Mouse (Mus musculus) v-Abl transformed pro-B cells (cell line): ENCODE measurements around the gene Nmur1.
"Not testable (repeated sequence)": the region's sequence is repeated elsewhere in the genome, so short reads cannot be mapped to it uniquely, and the experiment has no call there.

Source experiments
- in situ Hi-C, 2 experiments: fragments of 400-800 bp; cut with MboI; formaldehyde crosslinking; loops; one replicate each; pipeline ENCODE4 v1.15.1; 2025; ENCODE audit not compliant: unreplicated experiment in 2 of 2

Nmur1 gene

GRCm38 (mm10) chr1:86426128-86426527 lies at the start of gene Nmur1, which contains the start of gene Tex44:
Gene Nmur1 (minus strand): TSS chr1:86426228.
Gene Tex44 (plus strand): TSS chr1:86426329.
- in situ Hi-C loops = loop anchor here in 1 of 2 experiments (25.0 kb wide), 1 partner anchor 611 kb away; no protein-coding TSS in a partner anchor

- in situ Hi-C loops = no loop called here
Measured at GRCm38 (mm10) chr1:86473109-86473760, 47.2 kb upstream of the Nmur1 start.

- in situ Hi-C loops = no loop called here
Measured at GRCm38 (mm10) chr1:86472197-86472952, 46.3 kb upstream of the Nmur1 start.

GRCm38 (mm10) chr1:86471504-86471961 lies 45.5 kb upstream of the Nmur1 start:
- in situ Hi-C loops = not testable (repeated sequence)

GRCm38 (mm10) chr1:86470519-86471181 lies 44.6 kb upstream of the Nmur1 start:
- in situ Hi-C loops = no loop called here

- in situ Hi-C loops = no loop called here
Measured at GRCm38 (mm10) chr1:86469876-86470275, 43.8 kb upstream of the Nmur1 start.

GRCm38 (mm10) chr1:86467416-86467815 lies 41.4 kb upstream of the Nmur1 start:
- in situ Hi-C loops = no loop called here

- in situ Hi-C loops = no loop called here
Measured at GRCm38 (mm10) chr1:86464875-86465224, 38.8 kb upstream of the Nmur1 start.

GRCm38 (mm10) chr1:86464223-86464874 lies 38.3 kb upstream of the Nmur1 start:
- in situ Hi-C loops = no loop called here

GRCm38 (mm10) chr1:86459371-86459770 lies 33.3 kb upstream of the Nmur1 start:
- in situ Hi-C loops = no loop called here

GRCm38 (mm10) chr1:86456892-86457581 lies 31.0 kb upstream of the Nmur1 start:
- in situ Hi-C loops = no loop called here

- in situ Hi-C loops = no loop called here
Measured at GRCm38 (mm10) chr1:86452713-86453112, 26.7 kb upstream of the Nmur1 start.

- in situ Hi-C loops = loop anchor here (10.0 to 25.0 kb wide), 2 partner anchors 587 to 595 kb away; no protein-coding TSS in a partner anchor
Measured at GRCm38 (mm10) chr1:86449966-86450365, 23.9 kb upstream of the Nmur1 start.

- in situ Hi-C loops = loop anchor here (10.0 to 25.0 kb wide), 2 partner anchors 589 to 597 kb away; no protein-coding TSS in a partner anchor
Measured at GRCm38 (mm10) chr1:86448272-86448671, 22.2 kb upstream of the Nmur1 start.

GRCm38 (mm10) chr1:86447596-86448171 lies 21.7 kb upstream of the Nmur1 start:
- in situ Hi-C loops = loop anchor here (10.0 to 25.0 kb wide), 2 partner anchors 590 to 597 kb away; no protein-coding TSS in a partner anchor

GRCm38 (mm10) chr1:86443386-86444172 lies 17.6 kb upstream of the Nmur1 start:
- in situ Hi-C loops = loop anchor here (5.0 to 25.0 kb wide), 3 partner anchors 59 to 601 kb away; no protein-coding TSS in a partner anchor

GRCm38 (mm10) chr1:86442832-86443231 lies 16.8 kb upstream of the Nmur1 start:
- in situ Hi-C loops = loop anchor here (5.0 to 25.0 kb wide), 3 partner anchors 59 to 602 kb away; no protein-coding TSS in a partner anchor

GRCm38 (mm10) chr1:86441980-86442831 lies 16.2 kb upstream of the Nmur1 start:
- in situ Hi-C loops = loop anchor here (5.0 to 25.0 kb wide), 3 partner anchors 60 to 603 kb away; no protein-coding TSS in a partner anchor
